Mouse (Mus musculus) liver (tissue): Measurements from ENCODE around the gene Ttc39b.
A peak's percentile ranks its signal among the peaks of the same experiment; 100 is the strongest.

Experiments
- DNase-seq: peaks from one replicate; pipeline ENCODE4 v3.0.0-alpha.2; 2020; ENCODE audit warnings: mixed read lengths

Gene Ttc39b

GRCm38 (mm10) chr4:83323910-83324684 lies at the start of gene Ttc39b:
Ttc39b (minus strand) TSS chr4:83324255.
- peak; percentile 97 for DNase-seq

- no peak for DNase-seq
Measured at GRCm38 (mm10) chr4:83373381-83373780, 49.3 kb upstream of the Ttc39b start.

- DNase-seq: no peak
Measured at GRCm38 (mm10) chr4:83357738-83358137, 33.7 kb upstream of the Ttc39b start.

- no peak for DNase-seq
Measured at GRCm38 (mm10) chr4:83354786-83355185, 30.7 kb upstream of the Ttc39b start.

GRCm38 (mm10) chr4:83353949-83354348 lies 29.9 kb upstream of the Ttc39b start:
- no peak for DNase-seq

- no peak for DNase-seq
Measured at GRCm38 (mm10) chr4:83353276-83353675, 29.2 kb upstream of the Ttc39b start.

- DNase-seq: no peak
Measured at GRCm38 (mm10) chr4:83350719-83351118, 26.7 kb upstream of the Ttc39b start.

- DNase-seq: no peak
Measured at GRCm38 (mm10) chr4:83348970-83349369, 24.9 kb upstream of the Ttc39b start.

GRCm38 (mm10) chr4:83343895-83344294 lies 19.8 kb upstream of the Ttc39b start:
- DNase-seq: no peak

GRCm38 (mm10) chr4:83343146-83343823 lies 19.2 kb upstream of the Ttc39b start:
- DNase-seq: no peak

- no peak for DNase-seq
Measured at GRCm38 (mm10) chr4:83342268-83342970, 18.4 kb upstream of the Ttc39b start.

GRCm38 (mm10) chr4:83339393-83339792 lies 15.3 kb upstream of the Ttc39b start:
- DNase-seq: no peak

GRCm38 (mm10) chr4:83337717-83338116 lies 13.7 kb upstream of the Ttc39b start:
- DNase-seq: no peak

GRCm38 (mm10) chr4:83330369-83330768 lies 6.3 kb upstream of the Ttc39b start:
- DNase-seq: no peak

GRCm38 (mm10) chr4:83329615-83330014 lies 5.6 kb upstream of the Ttc39b start:
- DNase-seq: no peak

GRCm38 (mm10) chr4:83328026-83328945 lies 4.2 kb upstream of the Ttc39b start:
- no peak for DNase-seq

GRCm38 (mm10) chr4:83327526-83327925 lies 3.5 kb upstream of the Ttc39b start:
- DNase-seq: no peak

- DNase-seq: no peak
Measured at GRCm38 (mm10) chr4:83325366-83325765, 1.3 kb upstream of the Ttc39b start.

GRCm38 (mm10) chr4:83323201-83323903 lies 703 bp downstream of the Ttc39b start:
- DNase-seq: peak; percentile 74

GRCm38 (mm10) chr4:83319736-83320135 lies 4.3 kb downstream of the Ttc39b start:
- no peak for DNase-seq

- no peak for DNase-seq
Measured at GRCm38 (mm10) chr4:83318758-83319157, 5.3 kb downstream of the Ttc39b start.

- DNase-seq: no peak
Measured at GRCm38 (mm10) chr4:83317826-83318348, 6.2 kb downstream of the Ttc39b start.
